Mouse (Mus musculus): Measurements from ENCODE around the gene Slc22a17.

The Slc22a17 gene

DNA sequence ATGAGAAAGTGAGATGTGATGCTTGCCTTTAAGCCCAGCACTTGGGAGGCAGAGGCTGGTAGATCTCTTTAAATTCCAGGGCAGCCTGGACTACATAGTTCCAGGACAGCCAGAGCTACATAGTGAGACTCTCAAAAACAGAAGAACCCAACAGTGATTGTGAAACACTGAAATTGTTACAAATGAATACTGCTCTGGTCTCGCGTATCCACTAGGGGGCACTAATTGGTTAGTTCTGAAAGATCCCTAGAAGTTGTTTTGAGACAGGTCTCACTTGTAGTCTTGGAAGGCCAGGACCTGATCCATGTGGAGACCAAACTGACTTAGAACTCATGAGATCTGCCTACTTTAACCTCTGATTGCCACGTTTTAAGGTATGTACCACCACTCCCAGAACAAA is 12.5 kb downstream of the Slc22a17 start:
- DNase-seq (ENCODE audit: low spot score in 2 of 2): peak; percentile 58 to 60

DNA sequence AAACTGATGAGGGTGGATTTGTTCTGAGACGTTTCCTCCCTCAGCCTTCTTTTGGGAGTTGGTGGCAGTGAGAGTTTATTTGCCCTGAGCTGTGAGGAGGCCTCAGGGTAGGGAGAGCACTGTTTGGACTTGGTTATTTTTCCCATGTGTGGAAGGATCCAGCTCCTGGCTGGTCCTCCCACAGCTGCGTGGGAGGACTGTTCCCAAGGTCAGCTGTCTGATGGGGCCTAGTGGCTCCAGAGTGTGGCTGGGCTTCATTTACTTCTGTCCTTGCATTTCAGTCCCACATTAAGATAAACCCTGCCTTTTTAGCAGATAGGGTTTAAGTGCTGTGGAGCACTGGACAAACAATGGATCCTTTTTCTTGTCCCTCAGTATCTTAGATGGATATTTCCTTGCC is 15.5 kb downstream of the Slc22a17 start:
- DNase-seq (ENCODE audit: low spot score in 2 of 2): no peak

DNA sequence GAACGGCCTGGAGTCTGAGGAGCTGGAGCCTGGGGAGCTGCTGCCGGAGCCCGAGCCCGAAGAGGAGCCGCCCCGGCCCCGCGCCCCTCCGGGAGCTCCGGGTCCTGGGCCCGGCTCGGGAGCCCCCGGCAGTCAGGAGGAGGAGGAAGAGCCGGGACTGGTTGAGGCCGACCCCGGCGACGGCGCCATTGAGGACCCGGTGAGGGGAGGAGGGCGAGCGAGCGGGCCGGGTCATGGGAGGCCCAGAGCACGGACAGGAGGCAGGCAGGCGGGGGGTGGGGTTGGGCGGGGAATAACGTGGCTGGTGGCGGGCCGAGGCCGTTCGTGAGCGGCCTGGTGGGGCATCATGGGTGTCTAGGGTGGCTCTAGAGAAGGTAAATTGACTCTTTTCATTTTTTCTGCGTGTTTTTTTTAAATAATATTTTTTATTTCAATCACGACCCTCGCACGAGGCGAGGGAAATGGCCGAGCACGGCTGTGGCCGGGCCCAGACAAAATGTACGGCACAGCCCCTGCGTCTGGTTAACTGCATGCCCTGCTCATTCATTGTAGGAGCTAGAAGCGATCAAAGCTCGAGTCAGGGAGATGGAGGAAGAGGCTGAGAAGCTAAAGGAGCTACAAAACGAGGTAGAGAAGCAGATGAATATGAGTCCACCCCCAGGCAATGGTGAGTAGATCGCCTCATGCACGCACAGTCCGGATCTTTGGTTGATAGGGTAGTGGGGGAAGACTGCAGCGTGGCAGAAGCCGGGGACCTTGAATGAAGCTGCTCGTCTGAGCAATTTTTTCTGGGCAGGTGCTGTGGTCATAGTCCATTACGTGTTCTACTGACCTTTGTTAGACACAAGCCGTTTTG is 18.4 kb downstream of the Slc22a17 start:
- peak in 1 of 2 experiments; percentile 62 for DNase-seq (ENCODE audit: low spot score in 2 of 2)

DNA sequence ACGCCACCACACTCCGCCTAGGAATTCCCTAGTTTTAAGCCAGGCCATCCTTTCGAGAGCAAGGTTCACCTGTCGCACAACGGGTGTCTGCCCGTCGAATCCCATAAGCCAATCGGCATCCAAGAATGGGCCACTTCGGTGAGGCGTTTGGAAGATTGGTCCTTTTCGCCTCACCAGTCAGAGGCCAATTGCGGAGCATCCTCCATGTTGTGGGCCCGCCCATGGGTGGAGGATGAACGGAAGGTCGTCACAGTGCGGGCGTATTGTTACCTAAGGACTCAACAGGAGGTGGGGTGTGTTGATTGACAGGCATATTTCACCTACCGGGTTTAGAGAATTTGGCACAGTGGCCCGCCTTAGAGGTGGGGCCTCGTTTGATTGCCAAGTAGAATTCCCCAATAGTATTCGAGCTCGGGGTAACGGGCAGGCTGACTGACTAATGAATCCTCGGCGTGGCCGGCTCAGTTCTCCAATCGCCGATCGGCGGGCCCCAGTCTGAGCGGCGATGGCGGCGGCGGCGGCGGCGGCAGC is 19.2 kb downstream of the Slc22a17 start:
- peak; percentile 98 for DNase-seq (ENCODE audit: low spot score in 2 of 2)

DNA sequence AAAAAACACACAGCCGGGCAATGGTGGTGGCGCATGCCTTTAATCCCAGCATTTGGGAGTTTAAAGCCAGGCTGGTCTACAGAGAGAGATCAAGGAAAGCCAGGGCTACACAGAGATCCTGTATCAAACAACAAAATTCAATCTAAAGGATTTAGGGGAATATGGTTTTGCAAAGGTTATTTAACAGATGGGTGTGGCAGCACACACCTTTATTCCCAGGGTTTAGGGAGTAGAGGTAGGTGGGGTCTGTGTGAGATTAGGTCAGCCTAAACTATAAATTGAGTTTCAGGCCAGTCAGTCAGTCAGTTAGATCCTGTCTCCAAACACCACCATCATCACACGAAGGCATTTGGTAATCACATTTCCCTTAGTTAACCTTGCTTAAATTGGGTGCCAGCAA is 20.7 kb downstream of the Slc22a17 start, which contains the start of gene Pabpn1:
Gene Pabpn1, plus strand, starts transcription at position 301 of the 400 bp plus-strand sequence.
- no peak for DNase-seq (ENCODE audit: low spot score in 2 of 2)

DNA sequence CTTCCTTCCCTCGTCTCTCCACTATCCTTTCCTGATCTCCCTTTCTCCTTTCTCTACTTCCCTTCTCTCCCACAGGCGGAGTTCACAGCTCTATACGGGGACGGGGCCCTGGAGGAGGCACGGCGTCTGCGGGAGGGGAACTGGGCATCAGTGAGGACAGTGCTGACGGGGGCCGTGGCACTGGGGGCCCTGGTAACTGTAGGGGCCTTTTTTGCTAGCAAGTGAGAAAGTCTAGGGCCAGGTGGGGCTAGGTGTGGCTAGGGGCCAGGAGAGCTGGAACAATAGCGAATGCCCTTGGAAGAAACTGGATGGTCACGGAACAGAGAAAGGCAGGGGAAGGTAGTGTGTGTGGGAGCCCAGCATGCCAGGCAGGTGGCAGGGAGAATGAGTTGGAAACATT is 27.6 kb downstream of the Slc22a17 start:
- DNase-seq (ENCODE audit: low spot score in 2 of 2): no peak

DNA sequence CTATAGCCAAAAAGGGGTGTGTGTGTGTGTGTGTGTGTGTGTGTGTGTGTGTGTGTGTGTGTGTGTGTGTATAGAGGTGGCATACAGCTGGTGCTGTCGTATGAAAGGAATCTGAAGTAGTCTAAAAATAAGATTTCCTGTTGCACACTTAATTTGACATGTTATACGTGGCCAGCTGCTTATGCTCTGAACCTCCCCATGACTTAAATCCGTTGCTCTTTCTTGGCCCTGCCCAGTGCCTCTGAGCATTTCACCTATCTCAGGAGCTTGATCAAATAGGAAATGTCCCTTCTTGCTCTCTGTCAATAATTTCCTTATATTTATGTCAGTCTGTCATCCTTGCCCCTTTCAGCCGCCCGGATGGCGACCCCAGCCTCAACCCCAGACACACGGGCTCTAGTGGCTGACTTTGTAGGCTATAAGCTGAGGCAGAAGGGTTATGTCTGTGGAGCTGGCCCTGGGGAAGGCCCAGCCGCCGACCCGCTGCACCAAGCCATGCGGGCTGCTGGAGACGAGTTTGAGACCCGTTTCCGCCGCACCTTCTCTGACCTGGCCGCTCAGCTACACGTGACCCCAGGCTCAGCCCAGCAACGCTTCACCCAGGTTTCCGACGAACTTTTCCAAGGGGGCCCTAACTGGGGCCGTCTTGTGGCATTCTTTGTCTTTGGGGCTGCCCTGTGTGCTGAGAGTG is 28.8 kb downstream of the Slc22a17 start:
- no peak for DNase-seq (ENCODE audit: low spot score in 2 of 2)

DNA sequence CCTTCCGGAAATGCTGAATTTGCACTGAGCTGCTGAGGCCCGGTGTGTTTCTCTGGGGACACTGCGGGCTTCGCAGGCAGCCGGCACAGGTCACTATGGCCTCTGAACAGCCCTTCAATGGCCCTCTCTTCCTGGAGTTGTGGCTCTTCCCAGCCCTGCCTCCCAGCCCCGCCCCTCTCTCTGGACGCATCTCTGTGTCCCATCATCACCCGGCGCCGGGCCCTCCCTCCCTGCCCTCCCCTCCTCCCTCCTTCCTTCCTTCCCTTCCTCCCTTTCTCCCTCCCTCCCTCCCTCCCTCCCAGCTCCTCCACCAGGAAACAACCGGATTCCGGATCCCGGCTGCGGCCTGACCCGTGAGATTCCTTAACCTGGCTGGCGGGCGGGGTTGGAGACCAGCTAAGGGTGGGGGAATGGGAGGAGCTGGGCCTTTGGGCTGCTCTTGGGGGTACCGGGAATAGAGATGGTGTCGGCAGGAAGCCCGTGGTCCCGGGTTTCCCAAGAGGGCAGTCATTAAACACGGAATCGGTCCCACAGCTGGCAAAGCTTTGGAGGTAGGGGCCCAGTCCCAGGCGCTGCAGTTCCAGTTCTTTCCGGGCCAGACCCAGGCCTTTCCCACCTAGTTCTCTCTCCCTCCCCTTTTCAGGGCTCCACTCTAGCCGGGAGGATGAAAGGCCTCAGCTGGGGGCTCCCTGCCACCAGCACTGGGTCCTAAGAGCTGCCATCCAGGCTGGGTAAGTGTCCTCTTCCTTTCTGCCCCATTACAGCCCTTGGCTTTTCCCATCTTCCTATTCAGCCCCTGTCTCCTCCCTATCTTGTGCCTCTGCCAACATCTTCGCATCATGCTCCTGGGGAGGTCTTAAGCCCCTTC is 29.5 kb downstream of the Slc22a17 start, which contains the start of the genes Bcl2l2 and Gm20521:
Gene Bcl2l2, plus strand, starts transcription at position 224 of the 868 bp plus-strand sequence.
Gene Gm20521, plus strand, starts transcription at position 288 of the 868 bp plus-strand sequence.
- peak; percentile 74 to 85 for DNase-seq (ENCODE audit: low spot score in 2 of 2)

DNA sequence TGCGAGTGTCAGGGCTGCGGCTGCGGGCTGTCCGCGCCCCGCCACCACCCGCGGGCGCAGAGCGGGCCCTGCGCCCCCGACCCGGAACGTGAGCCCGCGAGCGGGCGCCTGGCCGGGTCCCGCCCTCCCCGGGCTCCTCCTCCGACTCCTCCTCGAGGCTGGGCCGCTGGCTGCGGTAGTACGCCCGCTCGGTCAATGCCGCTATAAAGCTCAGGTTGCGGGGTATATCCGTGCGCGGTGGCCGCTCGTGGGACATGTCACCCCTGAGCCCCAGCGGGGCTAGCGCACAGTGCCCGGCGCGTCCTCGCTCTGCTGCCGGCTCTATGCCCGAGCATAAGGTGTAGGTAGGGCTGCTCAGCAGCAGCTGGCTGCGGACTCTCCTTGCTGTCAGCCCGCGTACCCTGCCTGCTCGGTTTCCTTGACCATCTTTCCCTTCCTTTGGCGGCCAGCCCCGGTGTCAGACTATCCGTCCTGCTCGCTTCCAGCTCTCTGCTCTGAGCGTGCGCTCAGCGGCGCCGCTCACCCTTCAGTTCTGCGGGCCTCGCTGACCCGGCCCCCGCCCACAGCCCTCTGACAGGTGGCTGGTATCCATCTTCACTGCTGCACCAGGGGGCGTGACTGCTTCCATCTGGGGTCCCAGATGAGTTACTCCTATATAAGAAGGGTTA is 35.8 kb downstream of the Slc22a17 start, which contains the start of gene Ppp1r3e:
Gene Ppp1r3e, minus strand, starts transcription at position 503 of the 668 bp plus-strand sequence.
- DNase-seq (ENCODE audit: low spot score in 2 of 2): peak; percentile 69 to 73

DNA sequence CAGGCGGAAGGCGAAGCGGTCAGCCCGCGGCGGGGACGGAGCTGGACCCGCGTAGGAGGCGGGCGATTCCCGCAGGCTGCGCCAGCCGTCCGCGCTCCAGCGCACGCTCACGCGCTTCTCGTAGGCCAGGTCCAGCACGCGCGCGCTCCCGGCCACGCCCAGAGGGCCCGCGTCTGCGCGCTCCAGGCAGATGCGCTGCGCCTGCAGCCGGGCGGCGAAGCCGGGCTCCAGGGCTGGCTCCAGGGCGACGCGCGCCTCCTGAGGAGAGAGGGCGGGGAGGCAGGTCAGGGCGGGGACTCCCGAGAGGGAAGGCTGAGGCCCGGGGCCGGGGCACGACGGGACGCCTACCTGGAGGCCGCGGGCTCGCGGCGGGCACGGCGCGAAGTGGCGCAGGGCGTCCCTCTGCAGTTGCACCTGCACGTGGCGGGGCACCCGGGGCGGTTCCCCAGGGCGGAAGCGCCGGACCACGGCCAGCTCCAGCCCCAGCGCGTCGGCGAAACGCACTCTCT is 36.3 kb downstream of the Slc22a17 start:
- DNase-seq (ENCODE audit: low spot score in 2 of 2): peak; percentile 84 to 89

DNA sequence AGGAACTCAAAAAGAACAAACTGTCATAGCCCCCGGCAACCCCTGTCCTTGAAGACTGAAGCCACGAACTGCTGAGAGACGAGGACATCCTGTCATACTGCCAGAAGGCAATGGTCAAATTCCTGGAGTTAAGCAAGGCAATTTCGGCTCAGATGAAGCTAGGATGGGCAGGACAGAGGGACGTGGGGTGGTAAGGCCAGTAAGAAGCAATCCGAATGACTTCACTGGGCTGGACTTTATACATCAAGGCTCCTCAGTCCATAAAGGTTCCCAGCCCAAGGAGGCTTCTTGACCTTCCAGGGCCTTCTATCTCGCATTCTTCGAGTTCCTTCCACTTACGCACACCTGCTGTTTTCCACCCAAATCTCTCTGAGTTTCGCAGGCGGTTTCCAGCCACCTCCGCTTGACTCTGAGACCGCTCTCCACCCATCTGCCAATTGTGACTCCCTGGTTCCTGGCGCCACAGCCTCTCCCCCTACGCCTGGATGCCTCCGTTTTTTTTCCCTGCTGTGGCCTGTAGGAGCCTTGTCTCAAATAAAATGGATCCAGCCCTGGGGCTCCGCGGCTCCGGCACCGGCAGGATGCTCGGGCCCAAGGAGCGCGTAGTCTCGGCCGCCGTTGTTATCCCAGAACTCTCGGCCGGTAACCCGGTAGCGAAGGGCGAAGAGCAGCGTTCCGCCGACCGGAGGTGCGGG is 36.9 kb downstream of the Slc22a17 start:
- no peak for DNase-seq (ENCODE audit: low spot score in 2 of 2)

DNA sequence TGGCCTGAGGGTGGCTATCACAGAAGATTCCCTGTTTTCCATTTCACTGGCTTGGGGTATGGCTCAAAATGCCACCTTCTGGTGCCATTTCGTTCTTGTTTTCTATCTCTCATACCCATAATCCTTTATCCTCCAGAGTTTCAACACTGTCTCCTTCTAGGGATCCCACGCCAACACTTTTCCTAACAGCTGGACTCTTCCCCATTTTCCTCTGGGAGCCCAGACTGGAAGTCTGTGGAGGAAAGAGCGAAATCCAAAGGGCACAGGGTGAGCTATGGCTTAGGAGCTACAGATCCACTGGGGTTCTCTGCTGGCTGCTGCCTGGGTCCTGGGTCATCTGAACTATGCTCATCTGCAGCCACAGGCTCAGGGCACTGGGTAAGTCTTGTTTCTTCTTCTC is 38.8 kb downstream of the Slc22a17 start:
- DNase-seq (ENCODE audit: low spot score in 2 of 2): no peak

DNA sequence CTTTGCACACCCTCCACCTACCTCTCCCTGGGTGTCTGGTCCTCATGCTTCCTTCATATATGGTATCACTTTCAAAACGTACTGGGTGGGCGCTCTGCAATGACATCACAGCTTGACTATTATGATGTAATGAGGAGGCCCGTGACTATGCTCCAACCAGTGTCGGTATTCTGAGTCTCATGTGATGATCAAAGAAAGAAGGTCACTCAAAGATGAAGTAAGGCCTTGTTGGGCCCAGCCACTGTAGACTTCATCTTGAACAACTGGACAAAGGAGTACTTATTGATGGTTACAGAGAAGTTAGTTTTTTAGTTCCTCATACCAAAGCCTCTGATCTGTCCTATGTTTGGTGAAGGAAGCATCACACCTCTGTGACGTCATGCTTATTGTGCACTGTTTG is 42.1 kb downstream of the Slc22a17 start, which contains the start of gene Homez:
Gene Homez, minus strand, starts transcription at position 101 of the 400 bp plus-strand sequence.
- DNase-seq (ENCODE audit: low spot score in 2 of 2): no peak

DNA sequence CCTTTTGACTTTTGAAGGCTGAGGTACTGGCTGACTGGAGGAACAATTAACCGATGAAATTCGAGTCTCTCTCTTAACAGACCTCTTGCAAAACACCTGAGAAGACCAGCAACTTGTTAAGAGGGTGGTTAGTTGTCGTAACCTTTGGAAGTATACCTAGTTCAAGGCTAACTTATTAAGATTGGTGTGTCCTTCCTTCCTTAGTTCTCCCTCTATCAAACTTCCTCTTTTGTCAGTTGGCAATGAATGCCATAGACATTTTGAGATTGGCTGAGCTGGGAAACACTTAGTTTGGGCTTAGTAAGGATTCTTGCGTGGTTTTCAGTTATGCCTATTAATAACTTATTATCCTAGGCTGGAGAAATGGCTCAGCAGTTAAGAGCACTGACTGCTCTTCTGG is 44.9 kb downstream of the Slc22a17 start:
- no peak for DNase-seq (ENCODE audit: low spot score in 2 of 2)

DNA sequence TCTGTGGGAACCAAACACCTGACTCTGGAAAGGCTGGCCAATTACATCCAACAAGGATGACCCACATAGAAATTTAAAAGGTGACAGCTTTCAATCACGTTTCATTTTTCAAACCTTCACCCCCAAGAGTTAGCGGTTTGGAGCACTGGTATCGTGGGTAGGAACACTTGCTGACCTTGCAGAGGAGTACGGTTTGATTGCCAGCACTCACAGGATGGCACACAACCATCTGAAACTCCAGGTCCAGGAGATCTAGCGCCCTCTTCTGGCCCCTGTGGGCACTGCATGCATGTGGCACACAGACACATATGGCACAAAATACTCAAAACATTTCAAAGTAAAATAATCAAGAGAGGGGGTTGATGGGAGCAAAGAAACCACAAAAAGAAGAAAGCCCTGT is 46.0 kb downstream of the Slc22a17 start:
- DNase-seq (ENCODE audit: low spot score in 2 of 2): no peak

DNA sequence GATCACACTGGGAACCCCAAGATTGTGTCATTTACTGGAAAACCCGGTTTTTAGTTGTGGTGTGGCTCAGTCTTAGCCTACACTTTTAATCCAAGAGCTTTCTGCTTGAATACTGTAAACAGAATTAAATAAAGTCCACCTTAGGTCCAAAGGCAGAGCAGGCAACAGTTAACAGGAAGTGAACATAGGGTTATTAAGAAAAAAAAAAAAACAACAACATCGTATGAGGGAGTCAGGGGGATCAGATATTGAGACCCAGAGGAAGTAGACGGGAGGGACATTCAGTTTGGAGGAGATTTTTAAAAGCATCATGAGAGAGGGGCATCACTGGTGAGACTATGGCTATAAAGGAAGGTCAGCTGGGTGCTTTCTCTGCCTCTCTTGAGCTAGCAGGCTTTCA is 46.7 kb downstream of the Slc22a17 start:
- DNase-seq (ENCODE audit: low spot score in 2 of 2): no peak

DNA sequence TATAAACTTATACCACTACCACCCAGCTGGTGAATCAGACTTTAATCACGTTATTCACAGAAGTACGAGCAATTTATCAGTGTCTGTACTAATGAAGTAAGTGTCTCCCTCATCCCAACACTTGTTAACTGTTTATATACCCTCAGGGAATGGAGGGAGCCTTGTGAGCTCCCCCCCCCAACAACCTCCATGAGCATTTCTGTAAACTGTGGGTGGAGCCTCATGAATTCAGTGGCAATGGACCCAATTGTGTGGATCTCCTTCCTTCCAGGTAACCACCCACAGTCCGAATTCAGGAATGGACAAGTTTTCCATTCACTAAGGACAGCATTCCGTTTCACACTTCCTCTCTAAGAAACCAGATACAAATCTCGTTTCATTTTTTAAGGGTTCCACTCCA is 47.3 kb downstream of the Slc22a17 start:
- no peak for DNase-seq (ENCODE audit: low spot score in 2 of 2)

DNA sequence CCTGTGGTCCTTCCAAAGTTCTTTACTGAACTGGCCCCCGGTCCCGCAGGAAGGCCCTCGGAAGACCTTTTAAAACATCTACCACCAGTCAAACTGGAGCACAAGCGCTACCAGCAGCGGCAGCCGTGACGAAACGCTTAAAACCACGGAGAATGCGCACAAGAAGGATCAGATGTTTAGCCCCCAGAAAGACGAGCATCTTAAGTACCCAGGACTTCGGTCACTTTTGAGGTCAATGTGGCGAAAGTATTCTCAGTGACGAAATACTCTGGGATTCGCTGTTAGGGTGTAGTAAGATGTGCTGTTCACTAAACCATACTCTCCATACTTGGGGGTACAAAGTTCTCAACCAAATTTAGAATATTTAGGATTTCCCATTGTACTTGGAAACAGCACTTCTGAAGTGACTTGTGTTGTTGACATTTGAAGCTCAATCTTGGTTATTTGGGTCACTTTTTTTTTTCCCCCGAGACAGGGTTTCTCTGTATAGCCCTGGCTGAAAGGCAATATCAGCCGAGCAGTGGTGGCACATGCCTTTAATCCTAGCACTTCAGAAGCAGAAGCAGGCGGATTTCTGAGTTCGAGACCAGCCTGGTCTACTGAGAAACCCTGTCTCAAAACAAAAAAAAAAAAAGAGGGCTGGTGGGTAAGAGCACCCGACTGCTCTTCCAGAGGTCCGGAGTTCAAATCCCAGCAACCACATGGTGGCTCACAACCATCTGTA is 48.5 kb downstream of the Slc22a17 start:
- no peak for DNase-seq (ENCODE audit: low spot score in 2 of 2)
